Mouse (Mus musculus) spleen, adult 12 weeks (tissue): ENCODE results near the gene Sycn.

Experiments used
- DNase-seq: peaks from one replicate; pipeline ENCODE4 v3.0.0; 2022; ENCODE audit warnings: low spot score

Gene Sycn

GRCm38 (mm10) chr7:28586663-28587411 is 46.2 kb downstream of the Sycn start:
- DNase-seq: no peak

DNA sequence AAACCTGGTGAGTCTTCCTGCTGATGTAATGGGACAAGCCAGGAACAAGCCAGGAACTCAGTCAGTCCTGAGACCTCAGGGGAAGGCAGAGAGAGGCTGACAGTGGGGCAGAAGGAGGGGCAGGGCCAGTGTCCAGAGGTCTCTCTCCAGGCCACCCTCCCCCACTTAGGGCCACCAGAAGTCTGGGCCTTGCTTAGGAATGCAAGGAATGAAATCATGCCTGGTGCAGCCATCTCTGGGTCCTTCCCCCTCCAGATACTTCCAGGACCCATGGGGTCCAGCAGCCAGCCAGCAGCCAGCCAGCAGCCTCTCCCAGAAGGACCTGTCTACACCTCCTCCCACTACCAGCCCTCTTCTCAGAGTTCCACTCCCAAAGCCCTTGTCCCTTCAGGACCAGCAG is 47.0 kb downstream of the Sycn start:
- no peak for DNase-seq
